Mouse (Mus musculus): ENCODE measurements around the gene Thsd7b. TPM values are rescaled to one million over a fixed set of nuclear protein-coding genes. Genes with fewer than 3 reads are reported as not detected.

Gene Thsd7b
- polyA plus RNA-seq, 1 experiment, result 0.16 TPM

GRCm38 (mm10) chr1:129719592-129719991, 446.5 kb downstream of the Thsd7b start:
- H3K4me3 ChIP-seq, result no peak overlapping the region
- no peak for TF ChIP-seq USF1 (IDR thresholded peaks at IDR 0.05; ENCODE audit: low read depth)
- no peak for TF ChIP-seq POLR2A (IDR thresholded peaks at IDR 0.05; ENCODE audit: insufficient read length, low read depth)
- TF ChIP-seq MYOD1 (IDR thresholded peaks at IDR 0.05; ENCODE audit: control insufficient read depth in 1 of 3, insufficient read length in 2 of 3, low read depth in 2 of 3), result no peak
- no peak for TF ChIP-seq POLR2AphosphoS2 (IDR thresholded peaks at IDR 0.05; ENCODE audit: insufficient read length, low read depth)
- TF ChIP-seq MYOG (IDR thresholded peaks at IDR 0.05; ENCODE audit: control insufficient read depth in 1 of 3, insufficient read depth in 1 of 3, insufficient read length in 2 of 3, low read depth in 2 of 3), result no peak
- TF ChIP-seq TCF12 (IDR thresholded peaks at IDR 0.05; ENCODE audit: insufficient read depth, poor library complexity, severe bottlenecking), result no peak
- H3ac ChIP-seq (ENCODE audit: control insufficient read depth, insufficient read length), result no peak overlapping the region
- no peaks in the 10 kb centered on the region for H3K79me2 ChIP-seq (ENCODE audit: control insufficient read depth, insufficient read depth)
- no peaks in the 10 kb centered on the region for H3K27me3 ChIP-seq (ENCODE audit: control insufficient read depth, insufficient read depth, insufficient read length)
- no peak overlapping the region for H3K4me2 ChIP-seq (ENCODE audit: low read depth)
- no peaks in the 10 kb centered on the region for H3K36me3 ChIP-seq (ENCODE audit: control insufficient read depth, insufficient read depth)

- no peak overlapping the region for H3K4me3 ChIP-seq
- no peak overlapping the region for H3K4me2 ChIP-seq (ENCODE audit: low read depth)
- H3ac ChIP-seq (ENCODE audit: control insufficient read depth, insufficient read length), result no peak overlapping the region
- no peaks in the 10 kb centered on the region for H3K79me2 ChIP-seq (ENCODE audit: control insufficient read depth, insufficient read depth)
- TF ChIP-seq MYOD1 (IDR thresholded peaks at IDR 0.05; ENCODE audit: control insufficient read depth in 1 of 3, insufficient read length in 2 of 3, low read depth in 2 of 3) (peak in 2 of 3 experiments; percentile 47 to 67), CEBPB (IDR thresholded peaks at IDR 0.05; ENCODE audit: insufficient read depth, poor library complexity, severe bottlenecking) (no peak)
- no peaks in the 10 kb centered on the region for H3K27me3 ChIP-seq (ENCODE audit: control insufficient read depth, insufficient read depth, insufficient read length)
- H3K36me3 ChIP-seq (ENCODE audit: control insufficient read depth, insufficient read depth), result no peaks in the 10 kb centered on the region
Observed at GRCm38 (mm10) chr1:129731991-129732390, 458.9 kb downstream of the Thsd7b start.

GRCm38 (mm10) chr1:129747595-129747994, 474.5 kb downstream of the Thsd7b start:
- H3ac ChIP-seq (ENCODE audit: control insufficient read depth, insufficient read length), result no peak overlapping the region
- no peak for TF ChIP-seq SRF (IDR thresholded peaks at IDR 0.05; ENCODE audit: control insufficient read depth, insufficient read length, low read depth)
- TF ChIP-seq REST (IDR thresholded peaks at IDR 0.05; ENCODE audit: insufficient read depth, insufficient read length), result no peak
- no peak for TF ChIP-seq POLR2A (IDR thresholded peaks at IDR 0.05; ENCODE audit: insufficient read length, low read depth)
- no peak for TF ChIP-seq TCF12 (IDR thresholded peaks at IDR 0.05; ENCODE audit: insufficient read depth, poor library complexity, severe bottlenecking)
- H3K4me3 ChIP-seq, result no peak overlapping the region
- no peaks in the 10 kb centered on the region for H3K36me3 ChIP-seq (ENCODE audit: control insufficient read depth, insufficient read depth)
- H3K27me3 ChIP-seq (ENCODE audit: control insufficient read depth, insufficient read depth, insufficient read length), result no peaks in the 10 kb centered on the region
- no peaks in the 10 kb centered on the region for H3K79me2 ChIP-seq (ENCODE audit: control insufficient read depth, insufficient read depth)
- no peak overlapping the region for H3K4me2 ChIP-seq (ENCODE audit: low read depth)

GRCm38 (mm10) chr1:129756548-129757240, 483.6 kb downstream of the Thsd7b start:
- TF ChIP-seq REST (IDR thresholded peaks at IDR 0.05; ENCODE audit: insufficient read depth, insufficient read length) (no peak), POLR2AphosphoS2 (IDR thresholded peaks at IDR 0.05; ENCODE audit: insufficient read length, low read depth) (no peak), USF1 (IDR thresholded peaks at IDR 0.05; ENCODE audit: low read depth) (no peak), E2F4 (IDR thresholded peaks at IDR 0.05; ENCODE audit: insufficient read depth) (no peak), SRF (IDR thresholded peaks at IDR 0.05; ENCODE audit: control insufficient read depth, insufficient read length, low read depth) (no peak), TCF12 (IDR thresholded peaks at IDR 0.05; ENCODE audit: insufficient read depth, poor library complexity, severe bottlenecking) (no peak), TCF3 (IDR thresholded peaks at IDR 0.05; ENCODE audit: insufficient read length, low read depth) (no peak), POLR2A (IDR thresholded peaks at IDR 0.05; ENCODE audit: insufficient read length, low read depth) (no peak), MYOD1 (IDR thresholded peaks at IDR 0.05; ENCODE audit: control insufficient read depth in 1 of 3, insufficient read length in 2 of 3, low read depth in 2 of 3) (no peak), MAX (IDR thresholded peaks at IDR 0.05; ENCODE audit: low read depth) (no peak), CEBPB (IDR thresholded peaks at IDR 0.05; ENCODE audit: insufficient read depth, poor library complexity, severe bottlenecking) (no peak)
- H3K4me2 ChIP-seq (ENCODE audit: low read depth), result no peak overlapping the region
- no peak overlapping the region for H3ac ChIP-seq (ENCODE audit: control insufficient read depth, insufficient read length)
- no peaks in the 10 kb centered on the region for H3K79me2 ChIP-seq (ENCODE audit: control insufficient read depth, insufficient read depth)
- no peak overlapping the region for H3K4me3 ChIP-seq
- H3K36me3 ChIP-seq (ENCODE audit: control insufficient read depth, insufficient read depth), result no peaks in the 10 kb centered on the region
- H3K27me3 ChIP-seq (ENCODE audit: control insufficient read depth, insufficient read depth, insufficient read length), result no peaks in the 10 kb centered on the region

GRCm38 (mm10) chr1:129759003-129759402, 485.9 kb downstream of the Thsd7b start:
- no peak overlapping the region for H3K4me2 ChIP-seq (ENCODE audit: low read depth)
- H3K36me3 ChIP-seq (ENCODE audit: control insufficient read depth, insufficient read depth), result no peaks in the 10 kb centered on the region
- H3K27me3 ChIP-seq (ENCODE audit: control insufficient read depth, insufficient read depth, insufficient read length), result no peaks in the 10 kb centered on the region
- no peak for TF ChIP-seq E2F4 (IDR thresholded peaks at IDR 0.05; ENCODE audit: insufficient read depth)
- no peak for TF ChIP-seq CEBPB (IDR thresholded peaks at IDR 0.05; ENCODE audit: insufficient read depth, poor library complexity, severe bottlenecking)
- no peak for TF ChIP-seq POLR2A (IDR thresholded peaks at IDR 0.05; ENCODE audit: insufficient read length, low read depth)
- no peak for TF ChIP-seq MYOG (IDR thresholded peaks at IDR 0.05; ENCODE audit: control insufficient read depth in 1 of 3, insufficient read depth in 1 of 3, insufficient read length in 2 of 3, low read depth in 2 of 3)
- no peak for TF ChIP-seq MAX (IDR thresholded peaks at IDR 0.05; ENCODE audit: low read depth)
- no peak for TF ChIP-seq USF1 (IDR thresholded peaks at IDR 0.05; ENCODE audit: low read depth)
- TF ChIP-seq MYOD1 (IDR thresholded peaks at IDR 0.05; ENCODE audit: control insufficient read depth in 1 of 3, insufficient read length in 2 of 3, low read depth in 2 of 3), result no peak
- TF ChIP-seq POLR2AphosphoS2 (IDR thresholded peaks at IDR 0.05; ENCODE audit: insufficient read length, low read depth), result no peak
- no peak for TF ChIP-seq SRF (IDR thresholded peaks at IDR 0.05; ENCODE audit: control insufficient read depth, insufficient read length, low read depth)
- no peak for TF ChIP-seq TCF12 (IDR thresholded peaks at IDR 0.05; ENCODE audit: insufficient read depth, poor library complexity, severe bottlenecking)
- TF ChIP-seq TCF3 (IDR thresholded peaks at IDR 0.05; ENCODE audit: insufficient read length, low read depth), result no peak
- no peak for TF ChIP-seq REST (IDR thresholded peaks at IDR 0.05; ENCODE audit: insufficient read depth, insufficient read length)
- H3K4me3 ChIP-seq, result no peak overlapping the region
- H3K79me2 ChIP-seq (ENCODE audit: control insufficient read depth, insufficient read depth), result no peaks in the 10 kb centered on the region
- no peak overlapping the region for H3ac ChIP-seq (ENCODE audit: control insufficient read depth, insufficient read length)
